Mouse (Mus musculus) lung, postnatal 0 days (tissue): Measurements from ENCODE around the gene Mcoln2.

Experiments
- CTCF ChIP-seq: IDR thresholded peaks from 2 replicates; pipeline ENCODE4 v1.5.1; 2016; ENCODE audit warnings: antibody characterized with exemption, mild to moderate bottlenecking
- EP300 ChIP-seq: IDR thresholded peaks from 2 replicates; pipeline ENCODE4 v1.6.1; 2016; ENCODE audit warnings: antibody characterized with exemption, mild to moderate bottlenecking, control low read depth

GRCm38 (mm10) chr3:146127205-146127604, 22.4 kb upstream of the Mcoln2 start:
- TF ChIP-seq EP300 (no peak), CTCF (no peak)
